Mouse (Mus musculus) neural tube, postnatal 0 days (tissue): ENCODE results near the gene Ifna4. TPM values are rescaled to one million over a fixed set of nuclear protein-coding genes. Genes with fewer than 3 reads are reported as not detected.

Experiments
- polyA plus RNA-seq: library from polyadenylated mRNA; unstranded; fragments of >200 nt; fragmentation: Nextera tagmentation; extraction: Ambion mirVana; gene quantifications from 2 replicates; pipeline ENCODE4 v1.2.1, GENCODE M21; 2015

The Ifna4 gene
- not detected in 2 replicates for polyA plus RNA-seq

GRCm38 (mm10) chr4:88841438-88841911, at the start of gene Ifna4:
Ifna4 (plus strand) TSS chr4:88841861.

GRCm38 (mm10) chr4:88793936-88794675, 47.6 kb upstream of the Ifna4 start, which contains the start of gene Gm13275:
Gm13275 (plus strand) TSS chr4:88794487.

DNA sequence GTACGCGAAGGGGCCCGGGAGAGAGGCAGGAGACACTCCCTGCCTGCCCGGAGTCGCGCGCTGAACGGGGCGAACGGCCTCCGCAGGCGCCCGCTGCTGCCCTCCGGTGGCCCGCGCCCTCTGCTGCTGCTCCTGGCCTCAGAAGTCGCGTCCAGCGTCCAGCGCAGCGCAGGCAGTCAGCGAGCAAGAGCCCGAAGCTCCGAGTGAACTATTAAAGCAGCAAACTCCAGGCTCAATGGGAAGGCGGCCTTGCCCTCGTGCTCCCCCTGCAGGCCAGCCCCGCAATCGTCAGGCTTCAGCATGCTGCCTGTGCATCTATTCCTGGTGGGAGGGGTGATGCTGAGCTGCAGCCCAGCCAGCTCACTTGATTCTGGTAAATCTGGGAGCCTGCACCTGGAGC, 44.6 kb upstream of the Ifna4 start, which contains the start of gene Gm13279:
Gm13279 (plus strand) TSS at position 301 of the 400 bp plus-strand sequence.

GRCm38 (mm10) chr4:88799365-88799764, 42.3 kb upstream of the Ifna4 start, which contains the start of gene Gm13285:
Gm13285 (plus strand) TSS chr4:88799665.

GRCm38 (mm10) chr4:88802954-88803353, 38.7 kb upstream of the Ifna4 start, which contains the start of gene Gm13287:
Gm13287 (plus strand) TSS chr4:88803254.

GRCm38 (mm10) chr4:88805231-88805630, 36.4 kb upstream of the Ifna4 start, which contains the start of gene Gm13288:
Gm13288 (plus strand) TSS chr4:88805531.

DNA sequence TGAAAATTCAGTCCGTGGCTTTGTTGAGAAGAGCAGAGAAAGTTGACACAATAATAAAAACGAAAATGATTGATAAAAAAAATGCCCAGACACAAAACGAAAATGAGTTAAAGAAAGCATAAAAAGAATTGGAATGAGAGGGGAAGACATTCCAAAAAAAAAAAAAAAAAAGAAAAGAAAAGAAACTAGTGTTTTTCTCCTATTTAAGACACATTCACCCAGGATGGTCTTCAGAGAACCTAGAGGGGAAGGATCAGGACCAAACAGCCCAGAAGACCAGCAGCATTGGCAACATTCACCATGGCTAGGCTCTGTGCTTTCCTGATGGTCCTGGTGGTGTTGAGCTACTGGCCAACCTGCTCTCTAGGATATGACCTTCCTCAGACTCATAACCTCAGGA, 25.7 kb upstream of the Ifna4 start, which contains the start of gene Ifna7:
Ifna7 (plus strand) TSS at position 301 of the 400 bp plus-strand sequence.

GRCm38 (mm10) chr4:88819659-88820058, 22.0 kb upstream of the Ifna4 start, which contains the start of gene Ifna11:
Ifna11 (plus strand) TSS chr4:88819959.

GRCm38 (mm10) chr4:88827116-88827515, 14.5 kb upstream of the Ifna4 start, which contains the start of gene Ifna6:
Ifna6 (plus strand) TSS chr4:88827416.

GRCm38 (mm10) chr4:88835225-88835624, 6.4 kb upstream of the Ifna4 start, which contains the start of gene Ifna5:
Ifna5 (plus strand) TSS chr4:88835525.

DNA sequence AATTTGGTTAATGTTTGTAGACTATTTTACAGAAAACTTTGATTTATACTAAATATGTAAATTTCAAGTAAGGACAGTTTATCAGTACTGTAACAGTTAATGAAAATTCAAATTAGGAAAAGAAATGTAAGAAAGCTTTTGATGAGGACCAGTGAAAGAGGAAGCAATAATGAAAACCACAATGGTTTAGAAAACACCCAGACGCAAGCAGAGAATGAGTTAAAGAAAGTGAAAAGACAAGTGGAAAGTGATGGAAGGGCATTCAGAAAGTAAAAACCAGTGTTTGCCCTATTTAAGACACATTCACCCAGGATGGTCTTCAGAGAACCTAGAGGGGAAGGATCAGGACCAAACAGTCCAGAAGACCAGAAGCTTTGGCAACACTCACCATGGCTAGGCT, 8.0 kb downstream of the Ifna4 start, which contains the start of gene Ifna1:
Ifna1 (plus strand) TSS at position 390 of the 400 bp plus-strand sequence.

DNA sequence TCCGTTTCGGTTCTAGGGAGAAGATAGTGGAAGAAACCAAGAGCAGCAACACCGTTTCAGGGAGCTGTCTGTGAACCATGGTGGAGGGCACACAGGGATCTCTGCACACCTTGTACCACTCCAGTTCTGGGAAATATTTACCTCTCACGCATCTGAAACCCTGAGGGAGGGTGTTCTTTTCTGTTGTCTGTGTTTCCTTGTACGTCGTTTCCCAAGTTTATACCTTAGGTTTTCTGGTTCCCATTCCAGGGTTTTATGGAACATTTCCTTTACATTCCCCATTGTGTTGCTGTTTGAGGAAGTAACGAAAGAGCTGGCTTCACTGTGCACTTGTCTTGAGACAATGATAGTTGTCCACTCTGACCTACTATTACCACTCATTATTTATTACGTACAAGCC, 38.4 kb downstream of the Ifna4 start, which contains the start of gene Ifne:
Ifne (minus strand) TSS at position 101 of the 400 bp plus-strand sequence.

Other genes with a start within 250 kb of the Ifna4 start
- not detected in 2 replicates for gene Ifna9, start 249.5 kb upstream of the Ifna4 start, polyA plus RNA-seq
- gene Ifna12, start 238.5 kb upstream of the Ifna4 start, polyA plus RNA-seq = not detected in 2 replicates
- gene C87499, start 207.4 kb upstream of the Ifna4 start, polyA plus RNA-seq = not detected in 2 replicates
- not detected in 2 replicates for gene Ifna13, start 197.4 kb upstream of the Ifna4 start, polyA plus RNA-seq
- not detected in 2 replicates for gene Ifna16, start 164.9 kb upstream of the Ifna4 start, polyA plus RNA-seq
- not detected in 2 replicates for gene Ifna2, start 157.9 kb upstream of the Ifna4 start, polyA plus RNA-seq
- not detected in 2 replicates for gene Ifnab, start 150.5 kb upstream of the Ifna4 start, polyA plus RNA-seq
- gene Gm26566, start 120.1 kb upstream of the Ifna4 start, polyA plus RNA-seq = 0.15 and 1.1 TPM in 2 replicates
- 68.0 and 72.4 TPM in 2 replicates for gene Klhl9, start 119.4 kb upstream of the Ifna4 start, polyA plus RNA-seq
- not detected in 2 replicates for gene Gm13271, start 87.0 kb upstream of the Ifna4 start, polyA plus RNA-seq
- gene Gm13283, start 81.7 kb upstream of the Ifna4 start, polyA plus RNA-seq = not detected in 2 replicates
- 0.23 TPM in 1 of 2 replicates, not detected in the other for gene Gm13290, start 68.0 kb upstream of the Ifna4 start, polyA plus RNA-seq
- gene Gm13289, start 64.9 kb upstream of the Ifna4 start, polyA plus RNA-seq = not detected in 2 replicates
- not detected in 2 replicates for gene Gm13272, start 62.0 kb upstream of the Ifna4 start, polyA plus RNA-seq
- not detected in 2 replicates for gene Ifnz, start 59.7 kb upstream of the Ifna4 start, polyA plus RNA-seq
- not detected in 2 replicates for gene Gm13276, start 56.2 kb upstream of the Ifna4 start, polyA plus RNA-seq
- gene Gm13277, start 53.2 kb upstream of the Ifna4 start, polyA plus RNA-seq = not detected in 2 replicates
- gene Gm13278, start 50.3 kb upstream of the Ifna4 start, polyA plus RNA-seq = not detected in 2 replicates
- gene Gm13275, start 47.4 kb upstream of the Ifna4 start, polyA plus RNA-seq = not detected in 2 replicates
- not detected in 2 replicates for gene Gm13279, start 44.5 kb upstream of the Ifna4 start, polyA plus RNA-seq
- gene Gm13285, start 42.2 kb upstream of the Ifna4 start, polyA plus RNA-seq = 0.22 and 0.46 TPM in 2 replicates
- not detected in 2 replicates for gene Gm13287, start 38.6 kb upstream of the Ifna4 start, polyA plus RNA-seq
- gene Gm13288, start 36.3 kb upstream of the Ifna4 start, polyA plus RNA-seq = not detected in 2 replicates
- gene Ifna7, start 25.6 kb upstream of the Ifna4 start, polyA plus RNA-seq = not detected in 2 replicates
- not detected in 2 replicates for gene Ifna11, start 21.9 kb upstream of the Ifna4 start, polyA plus RNA-seq
- not detected in 2 replicates for gene Ifna6, start 14.4 kb upstream of the Ifna4 start, polyA plus RNA-seq
- not detected in 2 replicates for gene Ifna5, start 6.3 kb upstream of the Ifna4 start, polyA plus RNA-seq
- gene Ifna1, start 8.2 kb downstream of the Ifna4 start, polyA plus RNA-seq = not detected in 2 replicates
- gene Ifne, start 38.3 kb downstream of the Ifna4 start, polyA plus RNA-seq = not detected in 2 replicates